Mouse (Mus musculus): Measurements from ENCODE around the gene Cytl1.

GRCm38 (mm10) chr5:37774011-37774410 is 38.7 kb downstream of the Cytl1 start:
- TF ChIP-seq CTCF (IDR thresholded peaks at IDR 0.05) (no peak), EP300 (IDR thresholded peaks at IDR 0.05) (no peak)
